Mouse (Mus musculus): ENCODE measurements at regions not wholly inside any gene's neighbourhood (a gene's known extent, or its start where the extent isn't known, plus 50 kb on each side); places are given as distances from the start of the nearest gene placed in this dataset.

DNA sequence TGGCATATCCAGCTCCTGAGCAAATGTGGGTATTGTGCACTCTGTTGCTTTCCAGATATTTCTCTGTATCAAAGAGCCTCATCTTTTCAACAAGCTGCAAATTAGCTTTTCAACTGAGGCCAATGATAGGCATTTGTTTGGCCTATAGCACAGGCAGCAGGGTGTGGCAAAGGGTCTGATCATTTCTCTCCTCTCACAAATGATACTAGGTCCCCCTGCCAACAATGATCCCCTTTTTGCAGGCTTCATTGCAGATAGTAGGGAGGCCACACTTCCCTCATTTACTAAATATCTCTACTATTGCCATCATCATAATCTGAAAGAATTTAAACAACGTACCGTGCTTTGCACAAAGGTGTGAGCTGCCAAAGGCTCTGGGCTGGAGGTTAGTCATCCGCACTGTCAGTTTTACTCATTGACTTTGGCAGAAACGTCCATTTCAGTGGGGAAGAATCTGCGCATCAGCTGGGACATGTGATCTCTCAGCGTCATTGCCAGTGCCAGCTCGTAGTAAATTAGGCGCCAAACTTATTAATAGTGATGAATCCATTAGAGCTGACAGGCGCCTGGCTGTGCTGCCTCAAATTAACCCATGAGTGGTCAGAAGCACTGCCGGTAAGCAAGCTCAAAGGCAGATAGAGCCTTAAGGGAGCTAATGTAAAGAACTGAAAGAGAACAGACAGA lies 147.4 kb upstream of the Foxq1 start:
- no peak overlapping the region for H3K4me3 ChIP-seq (ENCODE audit: insufficient read depth, low read length)
- no peak overlapping the region for H3K27ac ChIP-seq (ENCODE audit: insufficient read depth, low read length)
- TF ChIP-seq CTCF (IDR thresholded peaks at IDR 0.05; ENCODE audit: borderline replicate concordance, insufficient read depth, low read length) (no peak), POLR2A (IDR thresholded peaks at IDR 0.05; ENCODE audit: low read depth, low read length) (no peak)
- peaks cover 3% of the 10 kb centered on the region; the same call in 1 of the 2 replicates for H3K4me1 ChIP-seq (ENCODE audit: control insufficient read depth, insufficient read depth, low read length)

DNA sequence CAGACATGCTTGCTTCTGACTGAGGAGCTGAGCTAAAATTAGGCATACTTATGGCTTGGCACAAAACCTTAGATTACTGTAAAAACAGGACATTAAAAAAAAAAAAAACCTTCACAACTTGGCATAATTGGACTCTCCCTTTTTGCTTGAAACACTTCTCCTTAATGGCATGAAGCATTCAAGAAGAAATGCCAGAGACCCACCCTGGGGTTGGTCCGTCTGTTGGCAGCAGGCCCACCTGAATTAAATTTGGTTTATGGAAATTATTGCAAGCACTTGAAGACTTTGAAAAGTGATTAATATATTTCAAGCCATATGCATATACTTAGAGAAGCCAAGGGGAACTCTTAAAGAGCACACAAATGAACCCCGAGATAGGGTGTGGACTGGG lies 146.8 kb upstream of the Foxq1 start:
- peaks cover 3% of the 10 kb centered on the region; the same call in 1 of the 2 replicates for H3K4me1 ChIP-seq (ENCODE audit: control insufficient read depth, insufficient read depth, low read length)
- no peak overlapping the region for H3K27ac ChIP-seq (ENCODE audit: insufficient read depth, low read length)
- H3K4me3 ChIP-seq (ENCODE audit: insufficient read depth, low read length): no peak overlapping the region
- TF ChIP-seq CTCF (IDR thresholded peaks at IDR 0.05; ENCODE audit: borderline replicate concordance, insufficient read depth, low read length): no peak

GRCm38 (mm10) chr13:31421556-31421955 lies 134.4 kb upstream of the Foxq1 start:
- no peaks in the 10 kb centered on the region for H3K4me1 ChIP-seq (ENCODE audit: control insufficient read depth, insufficient read depth, low read length)
- H3K4me3 ChIP-seq (ENCODE audit: insufficient read depth, low read length): no peak overlapping the region
- H3K27ac ChIP-seq (ENCODE audit: insufficient read depth, low read length): no peak overlapping the region
- TF ChIP-seq CTCF (IDR thresholded peaks at IDR 0.05; ENCODE audit: borderline replicate concordance, insufficient read depth, low read length) (no peak), POLR2A (IDR thresholded peaks at IDR 0.05; ENCODE audit: low read depth, low read length) (no peak)

GRCm38 (mm10) chr13:31423599-31423998 lies 132.3 kb upstream of the Foxq1 start:
- no peak overlapping the region for H3K27ac ChIP-seq (ENCODE audit: insufficient read depth, low read length)
- TF ChIP-seq POLR2A (IDR thresholded peaks at IDR 0.05; ENCODE audit: low read depth, low read length) (no peak), CTCF (IDR thresholded peaks at IDR 0.05; ENCODE audit: borderline replicate concordance, insufficient read depth, low read length) (no peak)
- H3K4me1 ChIP-seq (ENCODE audit: control insufficient read depth, insufficient read depth, low read length): no peaks in the 10 kb centered on the region
- no peak overlapping the region for H3K4me3 ChIP-seq (ENCODE audit: insufficient read depth, low read length)

- Histone ChIP-seq H3K4me1 (ENCODE audit: control insufficient read depth, insufficient read depth, low read length) (peaks cover 3% of the 10 kb centered on the region; the same call in 1 of the 2 replicates), H3K4me3 (ENCODE audit: insufficient read depth, low read length) (no peak overlapping the region), H3K27ac (ENCODE audit: insufficient read depth, low read length) (no peak overlapping the region)
- TF ChIP-seq POLR2A (IDR thresholded peaks at IDR 0.05; ENCODE audit: low read depth, low read length): no peak
- TF ChIP-seq CTCF (IDR thresholded peaks at IDR 0.05; ENCODE audit: borderline replicate concordance, insufficient read depth, low read length): no peak
Measured at GRCm38 (mm10) chr13:31425825-31426500, 130.0 kb upstream of the Foxq1 start.

- Histone ChIP-seq H3K27ac (ENCODE audit: insufficient read depth, low read length) (no peak overlapping the region), H3K4me3 (ENCODE audit: insufficient read depth, low read length) (no peak overlapping the region), H3K4me1 (ENCODE audit: control insufficient read depth, insufficient read depth, low read length) (no peaks in the 10 kb centered on the region)
- TF ChIP-seq CTCF (IDR thresholded peaks at IDR 0.05; ENCODE audit: borderline replicate concordance, insufficient read depth, low read length) (no peak), POLR2A (IDR thresholded peaks at IDR 0.05; ENCODE audit: low read depth, low read length) (no peak)
Measured at GRCm38 (mm10) chr13:31436434-31436833, 119.5 kb upstream of the Foxq1 start.

DNA sequence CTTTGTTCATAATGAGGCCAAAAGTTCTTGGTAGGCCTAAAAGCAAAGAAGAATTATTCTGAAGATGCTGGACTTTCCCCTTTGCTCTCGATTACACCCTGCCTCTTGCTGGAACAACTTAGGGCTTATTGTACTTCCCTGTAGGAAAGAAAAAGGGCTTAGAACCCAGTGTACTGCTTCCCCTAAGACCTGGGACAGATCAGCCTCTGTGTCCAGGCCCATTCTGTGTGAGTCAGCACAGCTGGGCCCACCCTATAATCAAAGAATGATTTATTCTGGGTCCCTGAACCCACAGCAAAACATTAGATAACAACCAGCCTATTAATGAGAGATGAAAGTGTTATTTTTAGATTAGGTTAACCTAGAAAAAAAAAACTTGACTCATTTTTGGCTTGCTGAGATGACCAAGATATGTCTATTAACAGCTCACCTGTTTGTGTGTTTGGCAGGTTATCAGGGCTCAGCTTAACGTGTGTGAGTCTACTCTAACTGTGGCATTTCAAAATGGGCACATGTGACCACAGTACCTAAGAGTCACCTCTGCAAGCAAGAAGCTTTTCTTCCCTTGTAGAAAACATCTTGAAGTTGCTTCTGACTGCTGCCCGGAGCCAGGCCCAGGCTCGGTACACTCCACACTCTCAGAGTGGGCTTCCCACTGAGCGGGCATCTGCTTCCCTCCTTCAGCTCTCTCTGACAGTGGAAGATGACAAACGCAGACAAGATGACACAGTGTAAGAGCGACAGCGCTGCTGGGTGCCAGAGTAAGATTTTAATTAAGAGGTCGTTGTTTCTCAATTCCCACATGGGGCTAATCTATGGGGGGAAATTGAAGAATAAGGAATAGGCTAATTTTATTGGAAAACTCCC lies 115.9 kb upstream of the Foxq1 start:
- Histone ChIP-seq H3K4me3 (ENCODE audit: insufficient read depth, low read length) (no peak overlapping the region), H3K4me1 (ENCODE audit: control insufficient read depth, insufficient read depth, low read length) (no peaks in the 10 kb centered on the region), H3K27ac (ENCODE audit: insufficient read depth, low read length) (no peak overlapping the region)
- no peak for TF ChIP-seq CTCF (IDR thresholded peaks at IDR 0.05; ENCODE audit: borderline replicate concordance, insufficient read depth, low read length)

DNA sequence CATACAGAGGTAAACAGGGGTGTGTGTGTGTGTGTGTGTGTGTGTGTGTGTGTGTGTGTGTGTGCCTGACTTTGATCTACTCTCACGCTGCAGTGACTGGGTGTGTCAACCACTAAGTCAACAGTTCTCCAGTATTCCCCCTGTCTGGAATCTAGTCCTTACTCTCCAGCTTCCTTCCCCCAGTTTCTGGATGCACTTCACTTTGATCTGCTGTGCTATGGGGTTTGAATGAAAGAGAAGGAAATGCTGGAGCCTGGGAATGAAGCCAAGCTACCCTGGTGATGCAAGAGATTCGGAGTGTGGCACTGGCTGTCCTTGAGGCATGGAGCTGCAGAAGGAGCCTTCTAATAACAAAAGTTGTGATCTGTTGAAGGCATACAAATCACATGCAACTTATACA lies 97.1 kb upstream of the Foxq1 start:
- no peak overlapping the region for H3K27ac ChIP-seq (ENCODE audit: insufficient read depth, low read length)
- no peak for TF ChIP-seq CTCF (IDR thresholded peaks at IDR 0.05; ENCODE audit: borderline replicate concordance, insufficient read depth, low read length)
- TF ChIP-seq POLR2A (IDR thresholded peaks at IDR 0.05; ENCODE audit: low read depth, low read length): no peak
- no peaks in the 10 kb centered on the region for H3K4me1 ChIP-seq (ENCODE audit: control insufficient read depth, insufficient read depth, low read length)
- H3K4me3 ChIP-seq (ENCODE audit: insufficient read depth, low read length): no peak overlapping the region

- Histone ChIP-seq H3K4me1 (ENCODE audit: control insufficient read depth, insufficient read depth, low read length) (peaks cover 4% of the 10 kb centered on the region), H3K4me3 (ENCODE audit: insufficient read depth, low read length) (no peak overlapping the region), H3K27ac (ENCODE audit: insufficient read depth, low read length) (no peak overlapping the region)
- no peak for TF ChIP-seq CTCF (IDR thresholded peaks at IDR 0.05; ENCODE audit: borderline replicate concordance, insufficient read depth, low read length)
- no peak for TF ChIP-seq POLR2A (IDR thresholded peaks at IDR 0.05; ENCODE audit: low read depth, low read length)
Measured at GRCm38 (mm10) chr13:31465141-31465540, 90.8 kb upstream of the Foxq1 start.

GRCm38 (mm10) chr13:31465711-31466110 lies 90.2 kb upstream of the Foxq1 start:
- no peak overlapping the region for H3K27ac ChIP-seq (ENCODE audit: insufficient read depth, low read length)
- TF ChIP-seq CTCF (IDR thresholded peaks at IDR 0.05; ENCODE audit: borderline replicate concordance, insufficient read depth, low read length) (no peak), POLR2A (IDR thresholded peaks at IDR 0.05; ENCODE audit: low read depth, low read length) (no peak)
- H3K4me1 ChIP-seq (ENCODE audit: control insufficient read depth, insufficient read depth, low read length): peaks cover 4% of the 10 kb centered on the region
- H3K4me3 ChIP-seq (ENCODE audit: insufficient read depth, low read length): no peak overlapping the region
